In the genomic region with DNA sequence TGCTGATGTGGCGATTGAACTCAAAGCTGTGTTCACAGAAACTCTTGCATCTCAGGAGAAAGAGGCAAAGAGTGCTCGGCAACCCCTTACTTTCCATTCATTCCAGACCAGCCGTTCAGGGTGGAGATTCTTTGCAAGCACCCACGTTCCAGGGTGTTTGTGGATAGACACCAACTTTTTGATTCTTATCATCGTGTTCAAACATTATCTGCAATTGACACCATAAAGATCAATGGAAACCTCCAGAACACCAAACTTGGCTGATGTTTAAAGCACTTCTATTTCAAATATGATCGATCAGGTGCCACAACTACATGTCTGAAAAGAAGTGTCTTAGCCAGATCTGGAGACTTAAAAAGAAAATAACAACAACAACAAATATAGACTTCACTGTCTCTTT, we compare ENCODE assay signal across 16 mouse cellular contexts.
"Had no signal": no experiment of that assay in that cellular context is flagged by ENCODE, and none has a peak within 500 bp of the region (broad histone marks: within the 10 kb centered on the region; RNA-seq: fewer than 3 reads in every experiment).

No protein-coding gene starts in this region.

- H3K9ac ChIP-seq: neural tube, embryonic 13.5 days; neural tube, embryonic 15.5 days; stomach, embryonic 15.5 days had no signal

- H3K4me1 ChIP-seq: neural tube, embryonic 15.5 days; stomach, embryonic 15.5 days had no signal

- H3K4me3 ChIP-seq: neural tube, embryonic 13.5 days; neural tube, embryonic 15.5 days; stomach, embryonic 15.5 days had no signal

- H3K4me2 ChIP-seq: neural tube, embryonic 13.5 days; neural tube, embryonic 15.5 days; stomach, embryonic 15.5 days had no signal

- DNase-seq: retina, postnatal 1 day; right cerebral cortex, adult 18-20 months; right cerebral cortex, postnatal 14 days; right cerebral cortex, postnatal 25 days; right cerebral cortex, postnatal 4 days; spleen, adult 18-20 months; thymus, adult 18-20 months; thymus, adult 2 months; thymus, postnatal 14 days; thymus, postnatal 25 days; thymus, postnatal 36 days; thymus, postnatal 4 days had no signal

- H3K9me3 ChIP-seq: neural tube, embryonic 13.5 days; neural tube, embryonic 15.5 days; stomach, embryonic 15.5 days had no signal

- H3K36me3 ChIP-seq: neural tube, embryonic 13.5 days; neural tube, embryonic 15.5 days; stomach, embryonic 15.5 days had no signal

- H3K27ac ChIP-seq: neural tube, embryonic 13.5 days; neural tube, embryonic 15.5 days; stomach, embryonic 15.5 days; stomach, postnatal 0 days had no signal

- H3K27me3 ChIP-seq: neural tube, embryonic 13.5 days; neural tube, embryonic 15.5 days; stomach, embryonic 15.5 days had no signal
